Mouse (Mus musculus) retina, embryonic 14.5 days (tissue): ENCODE results near the gene Yap1.

Experiments
- DNase-seq: peaks from one replicate; pipeline ENCODE4 v3.0.0-alpha.2; 2015; ENCODE audit warnings: low spot score

Yap1 gene

DNA sequence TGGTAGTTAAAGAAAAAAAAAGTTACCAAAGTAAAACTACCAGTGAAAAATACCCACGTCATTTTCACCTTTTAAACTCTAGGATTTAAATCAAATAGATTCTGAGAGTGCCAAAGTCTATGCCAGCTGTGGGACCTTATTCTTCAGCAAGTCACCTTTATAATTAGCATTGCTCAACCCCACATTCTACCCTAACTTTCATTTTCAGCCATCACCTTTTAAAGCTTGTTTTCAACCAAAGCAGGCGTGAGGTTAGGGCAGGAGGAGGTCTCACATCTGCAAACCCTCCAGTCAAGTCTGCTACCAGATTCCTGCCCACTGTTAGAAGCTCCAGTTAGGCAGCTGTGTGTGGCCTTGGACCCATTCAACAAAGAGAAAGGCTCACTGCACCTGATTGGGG is 32.4 kb downstream of the Yap1 start:
- DNase-seq = no peak

DNA sequence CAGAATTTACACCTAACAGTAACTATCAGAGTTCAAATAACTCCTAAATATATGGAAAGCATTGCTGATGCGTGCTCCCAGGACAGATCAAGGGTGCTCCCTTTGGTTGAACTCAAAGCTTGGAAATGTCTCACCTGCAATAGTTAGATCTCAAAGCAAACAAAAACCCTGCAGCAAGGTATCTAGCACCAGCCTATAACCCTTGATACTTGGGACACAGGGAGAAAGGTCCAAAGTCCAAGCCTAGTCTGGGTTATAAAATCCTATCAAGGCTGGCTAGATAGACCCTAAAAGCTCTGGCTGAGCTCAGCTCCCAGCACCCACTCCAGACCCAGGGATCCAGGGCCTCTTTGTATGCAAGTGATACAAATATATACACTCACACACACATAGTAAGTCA is 36.4 kb downstream of the Yap1 start:
- no peak for DNase-seq

DNA sequence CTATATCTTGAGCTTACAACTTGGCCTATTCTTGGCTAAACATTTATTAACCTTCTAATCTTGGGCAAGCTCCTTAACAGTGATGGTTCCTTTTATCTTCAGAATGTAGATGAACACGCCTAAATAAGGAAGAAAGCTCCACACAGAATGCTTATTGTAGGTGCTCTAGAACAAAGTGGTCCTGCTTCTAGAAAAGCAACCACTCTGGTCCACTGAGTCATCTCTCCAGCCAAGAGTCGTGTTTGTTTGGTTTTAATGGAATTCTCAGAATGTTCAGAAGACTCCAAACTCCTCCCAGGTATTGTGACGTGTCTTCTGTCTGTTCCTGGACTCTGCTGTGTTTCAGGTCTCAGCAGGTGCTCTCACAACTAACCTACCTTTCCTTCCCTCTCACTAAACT is 38.8 kb downstream of the Yap1 start:
- DNase-seq = no peak

DNA sequence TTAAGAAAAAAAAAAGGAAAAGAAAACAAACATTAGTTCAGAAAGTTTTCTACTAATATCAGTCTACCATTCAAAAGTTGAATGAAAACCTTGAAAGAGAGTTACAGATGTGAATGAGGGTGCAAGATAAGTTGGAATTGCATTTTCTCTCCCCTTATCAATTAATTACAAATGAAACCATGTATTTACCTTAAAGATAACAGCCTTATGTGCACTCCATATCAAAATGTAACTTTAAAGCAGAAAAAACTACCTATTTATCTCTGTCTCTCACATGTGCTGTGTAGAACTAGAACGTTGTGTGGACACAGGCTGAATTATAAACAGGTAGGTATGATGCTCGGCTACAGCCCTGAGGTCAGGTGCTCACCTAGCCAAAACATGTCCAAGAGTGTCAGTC is 40.5 kb downstream of the Yap1 start:
- DNase-seq = no peak

DNA sequence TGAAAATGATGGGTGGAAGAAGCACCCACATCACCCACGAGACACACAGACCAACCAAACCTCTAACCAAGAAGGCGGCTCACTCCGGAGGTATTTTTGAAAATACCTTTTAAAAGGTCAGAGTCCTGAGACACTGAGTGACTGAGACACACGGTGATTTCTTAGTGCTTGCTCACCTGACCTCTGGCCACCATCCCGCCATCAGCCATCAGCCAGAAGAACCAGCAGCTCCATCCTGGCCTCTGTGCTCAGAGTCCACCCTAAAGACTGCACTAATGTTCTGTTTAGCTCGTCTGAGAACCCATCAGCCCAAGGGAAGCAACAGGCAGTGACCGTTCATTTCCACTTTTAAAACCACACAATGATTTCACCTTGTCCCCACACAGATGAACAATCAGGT is 41.5 kb downstream of the Yap1 start:
- DNase-seq = no peak

DNA sequence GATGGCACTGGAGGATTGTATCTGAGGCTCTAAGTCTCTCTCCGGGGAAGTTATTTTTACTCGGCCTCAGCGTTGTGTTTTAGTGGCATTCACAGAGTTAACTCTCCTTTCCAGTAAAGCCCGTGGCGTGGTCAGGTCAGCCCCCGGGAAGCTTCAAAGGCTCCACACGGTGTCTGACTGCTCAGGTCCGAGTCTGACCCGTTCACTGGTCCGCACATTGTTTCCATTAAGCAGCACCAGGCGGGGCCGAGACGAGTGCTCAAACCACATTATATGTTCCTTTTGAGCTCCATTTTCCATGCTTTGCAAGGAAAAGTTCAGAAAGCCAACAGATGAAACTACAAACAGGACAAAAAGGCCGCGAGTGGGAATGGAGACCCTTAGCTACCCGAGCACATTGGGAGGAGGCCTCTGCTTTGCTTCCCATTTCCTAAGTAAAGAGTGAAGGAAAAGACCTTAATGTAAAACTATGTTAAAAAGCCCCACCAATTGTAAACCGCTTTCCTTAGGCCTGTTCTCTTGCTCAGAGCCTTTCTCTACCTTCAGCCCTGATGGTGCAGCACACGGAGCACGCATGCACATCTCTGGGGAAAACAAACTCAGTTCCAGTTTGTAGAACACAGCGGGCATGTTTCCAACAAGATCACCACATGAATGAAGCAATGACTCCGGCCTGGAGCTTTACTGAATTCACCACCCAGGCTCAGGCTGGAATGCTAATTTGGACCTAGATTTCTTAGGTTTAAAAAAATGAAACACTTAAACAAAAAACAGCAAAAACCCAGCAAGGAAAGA is 42.8 kb downstream of the Yap1 start:
- DNase-seq = no peak

DNA sequence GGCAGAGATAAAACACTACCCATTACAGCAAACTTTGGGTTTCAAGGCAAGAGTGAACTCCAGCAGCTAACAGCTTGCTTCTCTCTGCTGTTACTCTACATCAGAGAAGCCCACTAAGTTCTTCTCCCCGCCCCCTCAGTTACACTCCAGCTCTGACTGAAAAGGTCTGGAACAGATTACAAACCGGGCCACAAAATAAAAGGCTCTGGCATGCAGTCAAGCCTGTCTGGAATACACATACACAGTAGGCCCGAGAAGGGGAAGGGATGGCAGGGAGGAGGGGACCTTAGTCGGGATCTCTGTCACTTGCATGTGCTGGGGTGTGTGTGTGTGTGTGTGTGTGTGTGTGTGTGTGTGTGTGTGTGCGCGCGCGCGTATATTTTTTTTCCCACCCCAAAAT is 44.0 kb downstream of the Yap1 start:
- DNase-seq = no peak

DNA sequence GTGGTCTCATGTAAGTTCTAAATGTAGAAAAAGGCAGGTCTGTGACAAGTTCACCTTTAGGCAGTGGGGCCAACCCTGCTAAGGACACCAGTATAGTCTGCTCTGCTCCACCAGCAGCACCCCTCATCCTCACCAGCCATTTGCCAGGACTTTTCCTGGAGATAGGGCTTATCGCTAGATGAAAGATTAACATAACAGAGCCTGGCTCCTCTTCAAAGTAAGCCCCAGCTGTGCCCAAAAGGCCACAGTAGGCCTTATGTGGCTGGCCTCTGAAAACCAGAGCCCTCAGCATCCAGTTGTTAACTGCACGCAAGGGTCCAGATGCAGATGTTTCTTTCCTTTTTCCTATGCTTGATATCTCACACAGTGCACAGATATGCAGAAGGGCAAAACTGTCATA is 45.1 kb downstream of the Yap1 start:
- DNase-seq = no peak

DNA sequence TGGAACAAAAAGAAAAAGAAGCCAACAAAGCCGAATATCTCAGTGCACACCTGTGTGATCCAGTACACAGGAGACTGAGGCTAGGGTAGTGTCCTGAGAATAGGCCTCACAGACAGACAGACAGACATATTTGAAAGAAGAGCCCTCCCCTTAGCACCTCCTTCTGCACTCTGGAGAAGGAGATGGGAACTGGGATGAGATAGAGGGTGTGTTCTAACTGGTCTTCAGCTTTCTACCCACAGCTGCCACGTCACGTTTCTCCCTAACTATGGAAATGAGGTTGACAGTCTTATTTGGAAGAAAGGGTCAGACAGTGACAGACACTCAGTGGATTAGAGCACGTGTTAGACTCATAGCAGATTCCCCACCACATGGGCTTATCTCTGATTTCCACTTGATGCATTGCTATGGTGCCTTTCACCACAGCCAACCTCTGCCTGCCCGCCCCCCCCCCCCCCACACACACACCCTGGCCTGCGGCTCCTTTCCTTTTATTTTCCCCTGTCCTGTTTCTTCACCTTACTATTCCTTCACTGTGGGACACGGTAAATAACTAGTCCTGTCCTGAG is 46.3 kb downstream of the Yap1 start:
- DNase-seq = no peak

DNA sequence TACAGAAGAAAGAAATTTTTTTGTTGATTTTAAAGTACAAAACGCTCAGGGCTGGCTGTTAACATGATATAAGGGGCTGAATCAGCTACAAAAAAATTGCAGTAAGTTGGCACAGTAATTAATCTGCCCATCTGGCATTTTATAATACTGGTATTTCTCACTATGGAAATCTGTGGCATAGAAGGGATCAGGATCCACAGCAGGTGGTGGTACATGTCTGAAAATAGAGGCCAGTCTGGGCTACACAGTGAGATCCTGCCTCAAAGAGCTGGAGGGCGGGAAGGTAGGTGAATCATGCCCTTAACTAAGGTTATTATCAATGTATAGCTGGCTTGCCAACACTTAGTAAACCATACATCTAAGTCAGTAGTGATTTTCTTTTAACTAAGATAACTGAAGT is 47.0 kb downstream of the Yap1 start:
- DNase-seq = no peak

DNA sequence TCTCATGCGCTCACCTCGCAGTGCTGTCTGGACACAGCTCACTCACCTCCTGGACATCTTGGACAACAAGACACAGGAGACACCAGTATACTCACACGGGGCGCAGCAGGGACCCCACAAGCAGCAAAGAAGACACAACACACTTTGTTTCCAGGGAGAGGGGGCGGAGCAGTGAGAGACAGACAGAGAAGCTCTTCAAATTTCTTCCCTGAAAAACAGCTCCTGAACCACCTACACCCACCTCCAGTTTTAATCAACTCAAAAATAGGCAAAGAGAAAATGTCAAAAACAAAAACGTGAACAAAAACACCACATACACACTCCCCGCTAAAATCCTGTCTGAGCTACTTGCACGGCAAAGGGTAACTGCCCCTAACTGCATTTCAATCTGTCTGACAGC is 48.0 kb downstream of the Yap1 start:
- no peak for DNase-seq

DNA sequence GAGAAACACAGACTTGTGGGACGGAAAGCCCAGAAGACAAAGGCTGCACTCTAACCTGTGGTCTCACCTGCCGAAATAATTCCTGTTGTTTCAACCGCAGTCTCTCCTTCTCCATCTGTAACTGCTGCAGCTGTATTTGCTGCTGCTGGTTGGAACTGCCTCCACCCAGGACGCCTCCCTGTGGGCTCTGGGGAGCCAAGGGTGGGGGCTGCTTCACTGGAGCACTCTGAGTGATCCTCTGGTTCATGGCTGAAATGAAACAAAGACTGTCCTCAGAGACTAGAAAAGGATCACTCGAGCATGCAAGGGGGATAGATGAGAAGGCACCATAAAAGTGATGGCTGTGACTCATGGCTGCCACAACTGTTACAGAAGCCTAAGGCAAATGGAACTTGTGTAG is 51.5 kb downstream of the Yap1 start:
- peak; percentile 13 for DNase-seq

DNA sequence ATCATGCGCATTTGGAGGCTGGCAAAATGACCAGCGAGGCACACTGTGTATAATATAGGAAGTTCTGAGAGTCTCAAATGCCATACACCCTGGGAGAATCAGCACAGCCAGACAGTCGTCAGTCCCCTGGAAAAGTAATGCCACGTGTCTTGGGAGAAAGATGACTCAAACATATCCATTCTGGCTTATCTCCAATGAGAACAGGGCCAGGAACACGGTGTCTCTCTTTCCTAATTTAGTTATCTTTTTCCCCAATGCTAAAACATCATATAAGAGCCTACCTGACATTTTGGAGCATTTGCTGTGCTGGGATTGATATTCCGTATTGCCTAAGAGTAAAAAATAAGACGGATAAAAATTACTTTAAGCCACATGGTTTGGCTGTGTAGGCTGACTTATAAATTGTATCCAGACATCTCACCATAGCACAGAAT is 54.2 kb downstream of the Yap1 start:
- no peak for DNase-seq

DNA sequence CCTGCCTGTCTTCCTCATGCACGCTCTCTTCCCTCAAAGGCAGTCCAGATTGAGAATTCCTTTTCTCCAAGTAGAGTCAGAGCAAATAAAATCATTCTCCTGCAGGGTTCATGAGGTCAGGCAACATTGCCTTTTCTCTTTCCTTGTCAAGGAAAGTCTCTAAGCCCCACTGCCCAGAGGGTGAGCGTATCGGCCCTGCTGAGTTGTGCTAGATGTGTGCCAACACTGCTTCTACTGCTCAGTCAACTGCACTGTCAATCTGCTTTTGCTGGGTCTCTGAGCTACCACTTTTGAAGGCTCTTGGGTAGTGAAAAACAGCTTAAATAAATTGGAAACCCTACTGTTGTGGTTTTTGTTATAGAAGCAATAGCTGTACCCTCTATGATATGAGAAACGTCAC is 56.5 kb downstream of the Yap1 start:
- DNase-seq = no peak

DNA sequence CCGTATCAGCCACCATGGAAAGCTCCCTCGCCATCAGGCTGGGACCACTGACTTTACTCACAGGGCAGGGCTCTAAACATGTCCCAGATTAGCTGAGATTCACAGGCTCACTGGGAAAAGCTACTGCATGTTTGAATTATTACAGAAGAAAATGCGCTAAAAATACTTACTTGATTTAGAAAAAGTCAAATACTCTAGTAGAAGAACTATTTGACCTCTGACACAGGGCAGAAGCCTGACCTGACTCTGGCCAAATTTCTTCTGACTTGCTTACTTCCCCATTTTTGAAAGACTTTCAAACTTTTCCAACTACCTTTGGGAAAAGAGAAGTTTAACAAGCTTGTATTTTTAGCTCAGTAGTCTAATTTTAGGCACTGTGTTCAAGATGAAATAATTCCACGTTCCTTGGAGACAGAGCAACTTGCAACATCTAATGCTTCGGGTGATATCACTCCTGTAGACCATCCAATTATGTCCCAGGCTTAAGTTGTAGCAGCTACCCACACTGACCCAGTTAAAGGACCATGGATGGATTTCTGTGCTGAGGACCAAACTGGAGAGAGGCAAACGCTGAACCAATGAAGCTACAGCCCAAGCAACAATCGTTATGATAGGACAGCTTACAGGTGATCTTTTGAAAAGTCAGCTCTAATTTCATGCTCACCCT is 60.5 kb downstream of the Yap1 start:
- DNase-seq = no peak

DNA sequence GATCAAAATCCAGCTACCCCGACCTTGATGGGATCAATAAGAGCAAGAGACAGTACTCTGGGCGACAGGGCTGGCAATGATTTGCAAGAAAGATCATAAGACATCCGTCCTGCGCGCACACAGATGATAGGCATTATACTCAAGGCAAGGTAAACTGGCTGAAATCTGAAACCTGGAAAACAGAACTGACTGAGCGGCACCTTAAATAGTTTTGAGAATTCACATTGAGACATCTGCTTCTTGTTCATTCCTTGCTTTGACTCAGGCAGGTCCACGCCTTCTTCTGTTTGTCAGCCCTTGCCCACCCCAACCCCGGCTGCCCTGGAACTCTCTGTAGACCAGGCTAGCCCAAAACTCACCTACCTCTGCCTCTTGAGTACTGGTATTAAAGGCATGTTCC is 61.7 kb downstream of the Yap1 start:
- no peak for DNase-seq

DNA sequence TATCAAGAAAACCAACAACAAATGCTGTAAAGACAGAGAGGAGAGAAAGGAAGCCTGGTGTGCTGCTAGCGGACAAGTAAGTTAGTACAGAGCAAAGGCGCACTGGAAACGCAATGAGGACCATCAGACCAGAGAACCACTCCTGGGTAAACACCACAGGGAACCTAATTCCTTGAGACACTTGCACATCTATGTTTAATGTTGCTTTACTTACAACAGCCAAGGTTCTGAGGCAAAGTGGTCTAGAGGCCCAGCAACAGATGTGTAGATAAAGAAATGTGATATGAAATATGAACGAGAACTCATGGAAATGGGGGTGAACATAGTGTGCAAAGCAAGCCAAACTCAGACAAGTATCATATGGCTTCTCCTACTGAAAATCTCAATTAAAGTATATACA is 64.3 kb downstream of the Yap1 start:
- DNase-seq = no peak

DNA sequence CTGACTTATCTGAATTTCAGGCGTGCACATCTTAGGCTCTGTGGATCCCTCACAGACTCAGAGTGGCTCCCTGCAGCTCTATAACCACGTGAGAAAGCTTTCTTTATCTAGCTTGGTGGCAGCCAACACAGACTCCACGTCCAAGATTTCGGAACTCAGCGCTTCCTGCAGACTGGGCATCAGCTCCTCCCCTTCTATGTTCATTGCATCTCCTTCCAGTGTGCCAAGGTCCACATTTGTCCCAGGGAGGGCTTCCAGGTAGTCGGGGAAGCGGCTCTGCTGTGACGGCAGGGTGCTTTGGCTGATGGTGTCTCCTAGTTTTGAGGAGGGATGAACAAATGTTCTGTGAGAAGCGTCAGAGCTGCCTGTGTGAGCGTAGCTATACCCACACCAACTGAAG is 70.0 kb downstream of the Yap1 start:
- DNase-seq = no peak

DNA sequence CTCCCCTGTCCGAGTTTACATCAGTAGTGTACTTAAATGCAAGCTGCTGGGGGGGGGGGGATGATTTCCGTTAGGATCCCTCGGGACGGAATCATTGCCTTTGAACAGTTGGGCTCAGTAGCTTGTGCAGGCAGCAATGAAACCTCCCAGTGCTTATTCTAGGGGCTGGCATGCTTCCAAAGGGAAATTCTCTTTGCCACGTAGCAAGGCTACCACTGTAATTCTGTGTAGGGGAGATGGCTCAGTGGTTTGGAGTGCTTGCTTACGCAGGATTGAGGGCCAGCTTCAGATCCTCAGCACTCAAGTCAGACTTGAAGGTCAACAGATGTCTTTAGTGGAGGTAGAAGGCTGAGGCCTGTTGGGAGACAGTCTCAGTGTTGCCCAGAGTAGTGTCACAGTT is 74.8 kb downstream of the Yap1 start:
- no peak for DNase-seq

DNA sequence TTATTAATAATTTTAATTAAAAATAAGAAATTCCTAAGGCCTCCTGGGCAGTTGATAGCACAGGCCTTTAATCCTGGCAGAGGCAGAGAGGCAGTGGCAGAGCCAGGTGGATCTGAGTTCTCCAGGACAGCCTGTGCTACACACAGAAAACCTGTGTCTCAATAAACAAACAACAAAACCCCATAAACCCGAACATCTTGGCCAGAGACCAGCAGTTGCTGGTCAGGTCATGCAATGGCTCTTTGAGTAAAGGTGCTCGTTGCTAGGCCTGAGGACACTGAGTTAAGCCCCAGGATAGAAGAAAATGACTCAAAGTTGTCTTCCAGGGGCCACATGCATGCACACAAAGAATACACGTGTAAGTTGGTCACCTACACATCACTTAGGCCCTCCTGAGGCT is 75.5 kb downstream of the Yap1 start:
- DNase-seq = no peak

DNA sequence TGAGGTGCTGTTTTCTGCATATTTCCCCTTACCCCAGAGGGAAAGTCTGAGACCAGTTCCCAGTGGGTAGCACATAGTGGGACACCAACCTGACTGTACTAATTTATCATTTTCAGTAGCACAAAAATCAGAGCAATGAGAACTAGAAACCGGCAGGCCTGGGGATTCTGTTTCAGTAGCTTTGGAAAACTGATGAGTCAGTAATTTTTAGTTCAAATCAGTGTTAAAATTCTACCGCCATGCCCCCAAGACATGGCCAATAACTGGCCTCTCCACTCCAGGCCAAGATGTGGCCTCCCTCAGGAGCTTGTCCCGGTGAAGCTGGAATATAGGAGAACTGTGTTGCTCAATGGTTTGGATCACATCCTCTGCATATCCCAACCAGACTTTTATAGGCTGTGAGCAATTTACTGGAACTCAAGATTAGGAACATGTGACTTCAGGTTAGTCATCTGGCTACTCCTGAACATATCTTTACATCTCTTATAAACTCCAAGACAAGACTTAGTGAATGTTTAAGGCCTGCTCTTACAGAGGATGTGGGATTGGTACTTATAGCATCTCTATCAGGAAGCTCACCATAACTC is 76.1 kb downstream of the Yap1 start:
- no peak for DNase-seq

DNA sequence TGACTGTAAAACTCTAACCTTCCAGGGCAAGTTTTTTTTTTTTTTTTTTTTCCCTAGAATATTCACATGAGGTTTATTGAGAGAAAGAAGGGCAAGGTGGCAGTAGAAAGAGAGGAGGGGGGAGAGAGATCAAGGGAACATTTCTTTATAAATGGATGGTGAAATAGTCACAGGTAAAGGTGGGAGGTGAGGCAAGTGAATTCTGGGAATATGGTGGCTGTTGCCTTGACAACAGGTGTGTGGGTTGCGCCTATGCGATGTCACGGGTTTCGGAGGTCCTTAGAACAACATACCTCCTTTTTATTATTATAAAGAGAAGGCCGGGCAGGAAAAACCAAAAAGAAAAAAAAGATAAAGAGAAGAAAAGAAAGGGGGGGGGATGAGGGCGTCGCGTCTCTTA is 89.5 kb downstream of the Yap1 start:
- DNase-seq = no peak

DNA sequence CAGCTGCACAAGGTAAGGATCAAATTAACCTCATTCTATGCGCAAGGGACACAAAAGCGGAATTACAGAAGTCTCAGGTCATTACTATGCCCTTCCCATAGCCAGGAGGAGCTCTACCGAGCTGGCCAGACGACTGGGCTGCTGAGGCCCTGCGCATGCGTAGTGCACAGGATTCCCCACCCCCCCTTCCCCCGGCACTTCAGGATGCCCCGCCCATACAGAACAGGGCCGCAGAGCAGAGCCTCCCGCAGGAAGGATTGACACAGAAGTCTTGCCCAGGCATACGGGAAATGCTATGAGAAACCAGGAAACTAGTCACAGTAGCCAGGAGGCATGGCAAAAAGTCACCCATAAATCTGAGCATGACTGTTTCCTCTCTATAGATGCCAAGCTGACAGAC is 89.9 kb downstream of the Yap1 start:
- peak; percentile 87 for DNase-seq
